Mouse (Mus musculus): ENCODE measurements around the gene Mrps34.

GRCm38 (mm10) chr17:24896993-24897269 is 2.0 kb downstream of the Mrps34 start:
- TF ChIP-seq CTCF (IDR thresholded peaks at IDR 0.05; ENCODE audit: extremely low read depth, insufficient read depth, insufficient read length, insufficient replicate concordance): no peak
- TF ChIP-seq POLR2A (IDR thresholded peaks at IDR 0.05; ENCODE audit: low read depth, low read length): no peak
